Mouse (Mus musculus) left cerebral cortex, adult 2 months (tissue): ENCODE data around the gene Ggta1. TPM values are rescaled to one million over a fixed set of nuclear protein-coding genes. Genes with fewer than 3 reads are reported as not detected.

Experiments
- DNase-seq, 2 experiments: peaks; one replicate each; pipeline ENCODE4 v3.0.0; 2021 to 2022; ENCODE audit warnings: low spot score in 2 of 2, mixed read lengths in 1 of 2; ENCODE audit errors: extremely low spot score in 1 of 2
- H3K27ac ChIP-seq: fragments of 200-600 bp; 2 replicates; pipeline ENCODE4 v1.8.1; 2022
- H3K4me3 ChIP-seq: fragments of 200-600 bp; 2 replicates; pipeline ENCODE4 v1.8.1; 2022
- CTCF ChIP-seq: fragments of 200-600 bp; IDR thresholded peaks from 2 replicates; pipeline ENCODE4 v1.8.1; 2022; ENCODE audit warnings: antibody characterized with exemption, mild to moderate bottlenecking, moderate library complexity
- intact Hi-C: fragments of 180-260 bp; cut with DNase I; formaldehyde crosslinking; loops from one replicate; pipeline ENCODE4 v1.15.1; 2025
- long read RNA-seq, 2 experiments: library from polyadenylated mRNA; stranded (forward); transcript quantifications; one replicate each; pipeline ENCODE4 v2.0.0; 2021; ENCODE audit warnings: borderline mapping rate in 2 of 2
- total RNA-seq, 2 experiments: library from RNA; stranded (reverse); gene quantifications; 2 replicates each; pipeline ENCODE4 v1.2.3; 2021

The Ggta1 gene
- total RNA-seq, result 1 to 10 TPM; 2.6 to 4.0 TPM
- long read RNA-seq, experiment 1, partial matches to known transcripts, result 3 of 5 reads
- long read RNA-seq, experiment 1, other reads (novel, unspliced or antisense), result 1 of 5 reads
- long read RNA-seq, experiment 2, result 0 reads

- intact Hi-C loops, result loop anchor here (5.0 kb wide), 1 partner anchor 44 kb away; no protein-coding TSS in a partner anchor
- no peak for TF ChIP-seq CTCF
- Histone ChIP-seq H3K27ac (no peak within 1 kb of the TSS), H3K4me3 (peak within 1 kb of the TSS; percentile 53)
- DNase-seq, result no peak
Measured at GRCm38 (mm10) chr2:35462791-35463281, at the start of gene Ggta1. TSS of gene Ggta1 (minus strand) at chr2:35463231.

DNA sequence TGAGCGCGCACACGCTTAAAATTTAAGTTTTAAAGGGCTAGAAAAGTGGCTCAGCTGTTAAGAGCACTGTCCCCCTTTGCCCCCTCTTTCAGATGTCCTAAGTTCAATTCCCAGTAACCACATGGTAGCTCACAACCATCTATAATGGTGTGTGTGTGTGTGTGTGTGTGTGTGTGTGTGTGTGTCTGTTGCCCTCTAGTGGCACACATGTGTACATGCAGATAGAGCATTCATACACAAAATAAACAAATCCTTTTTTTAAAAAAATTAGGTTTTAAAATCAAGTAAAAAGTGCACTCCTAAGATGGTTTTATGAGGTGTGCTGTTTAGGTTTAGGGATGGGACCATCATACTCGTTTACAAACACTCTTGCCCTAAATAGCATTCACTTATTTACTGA, 49.2 kb upstream of the Ggta1 start:
- H3K4me3 ChIP-seq, result no peak overlapping the region
- intact Hi-C loops, result no loop called here
- TF ChIP-seq CTCF, result peak; percentile 41

DNA sequence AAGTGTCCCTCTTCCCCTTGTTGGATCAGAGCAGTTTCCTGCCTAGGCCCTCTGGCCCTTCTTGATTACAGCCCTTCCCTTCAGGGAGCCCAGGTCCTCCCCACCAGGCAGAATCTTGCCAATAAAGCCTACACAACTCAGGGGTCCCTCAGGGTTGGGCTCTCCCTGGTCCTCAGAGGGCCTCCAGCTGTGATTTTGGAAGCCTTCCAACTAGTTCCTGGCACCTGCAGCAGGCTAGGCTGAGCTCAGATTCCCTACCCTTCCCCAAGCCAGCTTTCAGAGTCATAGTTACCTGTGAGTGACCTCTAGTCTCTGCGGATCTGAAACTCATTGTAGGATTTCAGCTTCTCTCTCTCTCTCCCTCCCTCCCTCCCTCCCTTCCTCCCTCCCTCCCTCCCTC, 47.9 kb upstream of the Ggta1 start:
- intact Hi-C loops, result no loop called here
- H3K27ac ChIP-seq, result no peak overlapping the region

More for the DNA sequence above, 49.2 kb upstream of the Ggta1 start:
- H3K27ac ChIP-seq, result no peak overlapping the region
- DNase-seq, result no peak

DNA sequence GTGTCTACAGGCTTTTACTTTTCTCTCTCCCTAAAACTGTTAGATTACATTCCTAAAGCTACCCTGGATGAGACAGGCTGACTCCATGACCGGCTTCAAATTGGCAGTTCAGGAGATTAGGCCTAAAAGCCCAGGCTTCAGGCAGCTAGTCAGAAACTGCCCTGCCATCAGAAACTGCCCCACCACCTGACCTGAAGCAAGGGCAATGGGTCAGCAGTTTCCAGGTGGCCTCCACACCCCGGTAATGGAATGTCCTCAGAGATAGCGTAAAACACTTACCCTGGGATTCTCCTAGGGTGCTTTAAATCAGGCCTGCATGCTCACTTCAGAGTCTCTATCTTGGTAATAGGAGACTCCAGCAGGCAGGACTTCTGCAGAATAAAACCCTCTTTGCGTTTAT, 46.9 kb upstream of the Ggta1 start:
- H3K4me3 ChIP-seq, result no peak overlapping the region
- no peak for DNase-seq
- TF ChIP-seq CTCF, result no peak
- intact Hi-C loops, result loop anchor here (2.0 to 5.0 kb wide), 3 partner anchors 48 to 213 kb away; partner anchors contain the start of genes Dab2ip and Ggta1
- H3K27ac ChIP-seq, result no peak overlapping the region

More for the DNA sequence above, 47.9 kb upstream of the Ggta1 start:
- no peak overlapping the region for H3K4me3 ChIP-seq
- no peak for DNase-seq
- TF ChIP-seq CTCF, result no peak

DNA sequence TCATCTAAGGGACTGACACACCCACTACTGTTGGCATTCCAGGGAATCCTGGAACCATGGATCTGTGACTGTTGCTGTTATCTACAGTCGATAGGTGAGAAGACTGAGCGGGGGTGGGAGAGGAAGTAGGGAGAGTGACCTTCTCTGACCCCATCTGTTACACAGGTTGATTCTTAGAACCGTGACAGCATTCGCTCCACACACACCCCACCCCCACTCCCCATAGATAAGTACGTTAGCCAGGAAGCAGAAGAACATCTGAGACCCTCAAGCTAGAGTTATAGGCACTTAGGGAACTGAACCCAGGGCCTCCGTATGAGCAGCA, 46.3 kb upstream of the Ggta1 start:
- intact Hi-C loops, result loop anchor here (2.0 to 5.0 kb wide), 3 partner anchors 47 to 212 kb away; partner anchors contain the start of genes Dab2ip and Ggta1
- TF ChIP-seq CTCF, result no peak
- H3K4me3 ChIP-seq, result no peak overlapping the region
- no peak for DNase-seq
- peak overlapping the region; percentile 41; the same call in 1 of the 2 replicates for H3K27ac ChIP-seq

GRCm38 (mm10) chr2:35508597-35509342, 45.7 kb upstream of the Ggta1 start:
- intact Hi-C loops, result loop anchor here (1.0 to 5.0 kb wide), 4 partner anchors 46 to 211 kb away; partner anchors contain the start of genes 4930402F06Rik, Dab2ip and Ggta1
- Histone ChIP-seq H3K4me3 (no peak overlapping the region), H3K27ac (peak overlapping the region; percentile 41)
- no peak for TF ChIP-seq CTCF
- DNase-seq, result peak; percentile 49 to 70

GRCm38 (mm10) chr2:35507191-35507511, 44.1 kb upstream of the Ggta1 start:
- peak in 1 of 2 experiments; percentile 24 for DNase-seq

DNA sequence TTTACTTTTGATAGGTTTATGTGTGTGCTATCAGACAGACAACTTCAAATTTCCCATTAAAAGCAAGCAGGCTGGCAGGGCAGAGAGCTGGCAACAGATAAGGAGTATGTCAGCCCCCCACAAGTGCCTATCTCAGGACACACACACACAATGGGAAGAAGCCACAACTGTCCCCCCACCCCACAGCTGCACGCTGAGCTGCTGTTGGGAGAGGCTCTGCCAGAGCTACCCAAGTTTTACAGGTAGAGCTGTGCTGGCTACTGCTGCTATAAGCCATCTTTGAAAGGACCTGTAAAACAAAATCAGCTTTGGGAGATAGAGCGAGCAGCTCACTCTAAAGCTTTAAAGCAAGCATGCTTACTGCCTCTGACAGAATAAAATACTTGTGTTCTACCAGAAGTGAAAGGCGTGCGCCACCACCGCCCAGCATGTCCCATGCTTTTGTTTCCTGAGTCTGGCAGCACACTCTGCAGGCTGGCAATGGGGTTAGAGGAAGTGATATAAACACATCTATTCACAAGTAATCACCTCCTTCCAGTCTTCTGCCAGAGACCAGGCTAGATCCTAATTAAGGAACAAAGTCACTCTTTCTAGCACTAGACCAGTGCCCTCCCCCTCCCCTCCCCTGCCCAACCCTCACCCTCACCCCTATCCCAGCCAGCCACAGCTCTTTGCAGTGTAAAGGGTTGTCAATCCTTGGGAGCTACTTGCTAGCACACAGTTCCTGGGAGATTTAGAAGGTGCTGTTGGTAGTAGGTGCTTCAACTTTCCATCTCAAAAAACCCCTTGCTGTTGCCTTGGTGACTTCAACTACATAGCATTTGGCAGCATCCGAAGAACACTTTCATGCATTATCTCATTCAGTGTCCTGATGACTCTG, 43.5 kb upstream of the Ggta1 start:
- peak; percentile 29 to 36 for DNase-seq
- intact Hi-C loops, result loop anchor here (5.0 kb wide), 2 partner anchors 44 to 209 kb away; partner anchors contain the start of gene Ggta1
- peak overlapping the region; percentile 70 for H3K27ac ChIP-seq
- TF ChIP-seq CTCF, result no peak; the same call in 1 of the 2 replicates
- no peak overlapping the region for H3K4me3 ChIP-seq

More at GRCm38 (mm10) chr2:35507191-35507511, 44.1 kb upstream of the Ggta1 start:
- Histone ChIP-seq H3K4me3 (no peak overlapping the region), H3K27ac (peak overlapping the region; percentile 41)
- intact Hi-C loops, result loop anchor here (5.0 kb wide), 2 partner anchors 45 to 210 kb away; partner anchors contain the start of gene Ggta1
- no peak for TF ChIP-seq CTCF

- no peak for TF ChIP-seq CTCF
- intact Hi-C loops, result loop anchor here (5.0 kb wide), 2 partner anchors 43 to 208 kb away; partner anchors contain the start of gene Ggta1
- Histone ChIP-seq H3K4me3 (no peak overlapping the region), H3K27ac (no peak overlapping the region; the same call in 1 of the 2 replicates)
- DNase-seq, result no peak
Measured at GRCm38 (mm10) chr2:35505519-35506286, 42.7 kb upstream of the Ggta1 start.

DNA sequence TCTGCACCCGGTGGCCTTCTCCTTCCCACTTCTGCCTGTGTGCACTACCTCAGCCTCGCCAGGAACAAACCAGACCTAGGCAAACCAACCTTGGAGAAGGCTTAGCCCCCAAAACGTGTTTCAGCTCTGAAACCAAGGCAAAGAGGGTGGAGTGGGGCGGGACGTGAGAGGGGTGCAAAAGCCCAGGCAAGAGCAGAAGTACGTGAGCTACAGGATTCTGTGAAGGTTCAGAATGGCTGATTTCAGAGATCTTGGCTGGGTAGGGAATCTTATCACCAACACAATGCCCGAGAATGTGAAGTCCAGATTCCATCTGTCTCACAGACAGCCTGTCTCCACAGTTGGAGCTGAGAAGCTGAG, 41.4 kb upstream of the Ggta1 start:
- no peak for DNase-seq
- Histone ChIP-seq H3K4me3 (no peak overlapping the region), H3K27ac (no peak overlapping the region)
- intact Hi-C loops, result no loop called here
- TF ChIP-seq CTCF, result no peak

GRCm38 (mm10) chr2:35503723-35504416, 40.8 kb upstream of the Ggta1 start:
- intact Hi-C loops, result no loop called here
- Histone ChIP-seq H3K27ac (no peak overlapping the region), H3K4me3 (no peak overlapping the region)
- no peak for TF ChIP-seq CTCF
- DNase-seq, result no peak
